Mouse (Mus musculus): ENCODE results near the gene Kctd14. TPM values are rescaled to one million over a fixed set of nuclear protein-coding genes. Genes with fewer than 3 reads are reported as not detected.
"Not testable (repeated sequence)": the region's sequence is repeated elsewhere in the genome, so short reads cannot be mapped to it uniquely, and the experiment has no call there.

Kctd14 gene
- polyA plus RNA-seq, 1 experiment from 2014 or later, result 9.9 TPM

DNA sequence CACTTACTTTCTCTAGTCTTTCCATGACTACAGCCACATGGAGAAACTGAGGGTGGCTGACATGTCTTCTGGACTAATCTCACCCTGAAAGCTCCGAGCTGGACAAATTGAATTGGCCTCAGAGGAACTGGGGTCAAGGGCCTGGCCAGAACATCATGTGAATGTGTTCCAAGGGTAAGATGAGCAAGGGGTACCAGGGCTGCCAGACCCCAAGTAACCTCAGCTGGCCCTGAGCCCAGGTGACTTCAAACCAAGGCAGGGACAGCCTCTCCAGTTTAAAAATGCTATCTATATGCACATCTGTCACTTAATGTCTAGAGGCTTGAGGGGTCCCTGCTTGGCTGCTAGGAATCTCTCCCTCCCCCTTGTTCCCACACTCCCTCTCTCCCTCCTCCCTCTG lies 30.7 kb upstream of the Kctd14 start:
- H3K36me3 ChIP-seq, result no peaks in the 10 kb centered on the region
- no peak overlapping the region for H3K27ac ChIP-seq
- H3K4me2 ChIP-seq, result no peak overlapping the region
- H3K4me1 ChIP-seq, result peaks cover 4% of the 10 kb centered on the region; the same call in 1 of the 2 replicates
- ATAC-seq, result no peak
- H3K9ac ChIP-seq, result no peak overlapping the region
- no peaks in the 10 kb centered on the region for H3K9me3 ChIP-seq (replicated peaks)
- no peak overlapping the region for H3K4me3 ChIP-seq
- no peaks in the 10 kb centered on the region for H3K27me3 ChIP-seq (replicated peaks)
- 52% methylated on average over 1 of the region's 1 CpGs for WGBS (ENCODE audit: insufficient replicate concordance)

- H3K27ac ChIP-seq, result no peak overlapping the region
- H3K4me2 ChIP-seq, result no peak overlapping the region
- peaks cover 4% of the 10 kb centered on the region; the same call in 1 of the 2 replicates for H3K4me1 ChIP-seq
- ATAC-seq, result no peak
- H3K36me3 ChIP-seq, result no peaks in the 10 kb centered on the region
- no peaks in the 10 kb centered on the region for H3K9me3 ChIP-seq (replicated peaks)
- no peak overlapping the region for H3K4me3 ChIP-seq
- H3K27me3 ChIP-seq (replicated peaks), result no peaks in the 10 kb centered on the region
- no peak overlapping the region for H3K9ac ChIP-seq
- WGBS (ENCODE audit: insufficient replicate concordance), result 76% methylated on average over 8 of the region's 8 CpGs
These were observed 30.0 kb upstream of the Kctd14 start for GRCm38 (mm10) chr7:97420958-97421651.

DNA sequence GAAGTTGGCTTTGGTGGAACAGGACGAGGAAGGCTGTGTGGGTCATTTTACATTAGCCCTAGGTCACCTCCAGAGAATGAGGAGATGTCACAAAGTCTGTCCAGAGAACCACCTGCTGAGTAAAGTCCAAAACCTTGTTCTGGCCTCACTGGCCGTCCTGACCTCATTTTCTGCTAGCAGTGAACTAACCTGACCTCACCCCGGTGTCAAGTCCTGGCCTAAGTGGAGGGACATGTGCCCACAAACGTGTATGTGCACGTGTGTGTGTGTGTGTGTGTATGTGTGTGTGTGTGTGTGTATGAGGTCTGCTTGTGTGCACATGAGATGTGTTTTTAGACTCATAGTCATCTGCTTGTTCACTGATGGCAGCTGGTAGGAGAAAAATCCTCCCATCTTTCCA lies 27.4 kb upstream of the Kctd14 start:
- no peak overlapping the region for H3K9ac ChIP-seq

DNA sequence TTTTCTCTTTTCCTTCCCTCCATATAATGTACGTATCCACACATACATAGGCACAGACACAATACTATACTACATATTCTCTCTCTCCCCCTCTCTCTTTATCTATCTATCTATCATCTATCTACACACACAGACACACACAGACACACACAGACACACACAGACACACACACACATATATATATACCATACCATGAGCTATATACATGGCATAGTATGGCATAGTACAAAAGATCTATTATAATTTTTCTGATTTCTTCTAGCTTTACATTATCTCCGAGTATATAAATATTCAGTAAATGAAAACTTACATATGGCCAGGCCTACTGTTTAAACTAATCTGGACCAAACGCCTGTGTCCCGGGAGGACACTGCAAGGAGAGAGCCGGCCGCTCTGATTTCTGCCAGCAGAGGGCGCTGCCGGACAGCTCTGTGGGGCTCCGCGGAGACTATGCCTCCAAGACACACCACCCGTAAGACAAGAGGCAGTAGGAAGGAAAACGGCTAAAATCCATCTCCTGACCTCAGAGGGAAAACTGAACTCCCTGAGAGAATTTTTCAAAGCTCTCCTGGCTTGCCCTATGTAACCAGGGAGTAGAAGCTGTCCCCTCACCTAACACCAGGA lies 26.4 kb upstream of the Kctd14 start:
- Histone ChIP-seq H3K27ac (no peak overlapping the region), H3K27me3 (replicated peaks) (no peaks in the 10 kb centered on the region), H3K4me1 (peaks cover 9% of the 10 kb centered on the region; the same call in 1 of the 2 replicates), H3K4me3 (no peak overlapping the region), H3K4me2 (no peak overlapping the region), H3K9me3 (replicated peaks) (no peaks in the 10 kb centered on the region), H3K36me3 (no peaks in the 10 kb centered on the region), H3K9ac (no peak overlapping the region)
- 7% methylated on average over 12 of the region's 12 CpGs for whole genome bisulfite sequencing (ENCODE audit: insufficient replicate concordance)
- peak; percentile 66 for ATAC-seq

More for the DNA sequence above, 27.4 kb upstream of the Kctd14 start:
- no peak for ATAC-seq
- WGBS (ENCODE audit: insufficient replicate concordance), result 34% methylated on average over 5 of the region's 5 CpGs
- Histone ChIP-seq H3K4me3 (no peak overlapping the region), H3K9me3 (replicated peaks) (no peaks in the 10 kb centered on the region), H3K36me3 (no peaks in the 10 kb centered on the region), H3K4me2 (no peak overlapping the region), H3K27me3 (replicated peaks) (no peaks in the 10 kb centered on the region), H3K4me1 (peaks cover 4% of the 10 kb centered on the region; the same call in 1 of the 2 replicates), H3K27ac (no peak overlapping the region)

GRCm38 (mm10) chr7:97426566-97426965 lies 24.6 kb upstream of the Kctd14 start:
- Histone ChIP-seq H3K9me3 (replicated peaks) (no peaks in the 10 kb centered on the region), H3K36me3 (no peaks in the 10 kb centered on the region), H3K4me1 (peaks cover 12% of the 10 kb centered on the region; the same call in 1 of the 2 replicates), H3K27ac (no peak overlapping the region), H3K9ac (no peak overlapping the region; the same call in 1 of the 2 replicates), H3K4me2 (no peak overlapping the region), H3K27me3 (replicated peaks) (no peaks in the 10 kb centered on the region), H3K4me3 (no peak overlapping the region)
- no peak for ATAC-seq
- 62% methylated on average over 6 of the region's 6 CpGs for WGBS (ENCODE audit: insufficient replicate concordance)

GRCm38 (mm10) chr7:97427296-97427695 lies 23.8 kb upstream of the Kctd14 start:
- Histone ChIP-seq H3K4me1 (peaks cover 12% of the 10 kb centered on the region; the same call in 1 of the 2 replicates), H3K4me2 (no peak overlapping the region), H3K4me3 (no peak overlapping the region), H3K36me3 (no peaks in the 10 kb centered on the region), H3K27me3 (replicated peaks) (no peaks in the 10 kb centered on the region), H3K27ac (no peak overlapping the region), H3K9ac (no peak overlapping the region), H3K9me3 (replicated peaks) (no peaks in the 10 kb centered on the region)
- no peak for ATAC-seq
- WGBS (ENCODE audit: insufficient replicate concordance), result 75% methylated on average over 6 of the region's 6 CpGs

GRCm38 (mm10) chr7:97427778-97428420 lies 23.2 kb upstream of the Kctd14 start:
- Histone ChIP-seq H3K4me2 (no peak overlapping the region), H3K36me3 (no peaks in the 10 kb centered on the region), H3K4me1 (peaks cover 12% of the 10 kb centered on the region; the same call in 1 of the 2 replicates), H3K4me3 (no peak overlapping the region), H3K27me3 (replicated peaks) (no peaks in the 10 kb centered on the region), H3K9me3 (replicated peaks) (no peaks in the 10 kb centered on the region), H3K27ac (no peak overlapping the region), H3K9ac (no peak overlapping the region)
- 63% methylated on average over 5 of the region's 5 CpGs for WGBS (ENCODE audit: insufficient replicate concordance)
- ATAC-seq, result no peak

DNA sequence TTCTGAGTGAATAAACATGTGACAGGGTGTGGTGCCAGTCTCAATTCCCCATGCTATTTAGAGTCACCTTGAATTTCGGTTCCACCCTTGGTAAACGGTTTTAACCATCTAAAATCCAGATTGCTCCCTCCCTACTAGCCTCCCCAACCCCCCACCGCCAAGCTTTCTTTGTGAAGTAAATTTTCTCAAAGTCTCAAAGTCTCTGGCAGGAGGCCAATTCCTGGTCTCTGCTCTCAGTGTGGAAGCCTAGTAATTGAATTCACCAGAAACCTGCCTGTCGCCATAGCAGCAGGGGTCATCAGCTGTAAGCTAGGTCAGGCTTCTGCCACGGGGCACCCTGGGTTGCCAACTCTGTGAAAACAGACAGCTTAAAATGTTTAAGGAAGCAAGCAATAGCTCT lies 21.4 kb upstream of the Kctd14 start:
- no peak for ATAC-seq
- peaks cover 12% of the 10 kb centered on the region; the same call in 1 of the 2 replicates for H3K4me1 ChIP-seq
- H3K9me3 ChIP-seq (replicated peaks), result no peaks in the 10 kb centered on the region
- no peak overlapping the region for H3K4me3 ChIP-seq
- WGBS (ENCODE audit: insufficient replicate concordance), result 22% methylated on average over 5 of the region's 5 CpGs
- H3K36me3 ChIP-seq, result no peaks in the 10 kb centered on the region
- no peak overlapping the region for H3K9ac ChIP-seq
- no peak overlapping the region for H3K4me2 ChIP-seq
- H3K27ac ChIP-seq, result no peak overlapping the region
- H3K27me3 ChIP-seq (replicated peaks), result no peaks in the 10 kb centered on the region

DNA sequence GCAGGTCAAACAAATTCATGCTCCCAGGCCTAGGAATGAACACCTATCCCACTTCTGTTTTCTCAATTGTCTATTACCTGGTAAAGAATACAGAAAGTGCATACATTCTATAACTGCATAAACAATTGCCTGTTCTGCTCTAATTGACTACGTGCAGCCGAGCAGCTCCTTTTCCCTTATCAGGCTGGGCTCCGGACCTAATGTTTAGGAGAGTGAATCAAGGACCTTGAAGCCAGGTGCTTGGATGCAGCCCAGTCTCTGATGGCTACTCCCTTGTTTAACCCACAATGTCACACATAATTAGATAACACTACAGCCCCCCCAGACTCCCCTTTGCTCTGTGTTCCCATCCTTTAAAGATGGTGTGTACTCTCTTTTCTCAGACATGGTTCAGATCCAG lies 17.6 kb upstream of the Kctd14 start:
- H3K4me3 ChIP-seq; H3K27me3 ChIP-seq (replicated peaks); H3K4me2 ChIP-seq; H3K27ac ChIP-seq; H3K9ac ChIP-seq; H3K36me3 ChIP-seq; H3K9me3 ChIP-seq (replicated peaks); H3K4me1 ChIP-seq; ATAC-seq: not testable (repeated sequence)
- WGBS (ENCODE audit: insufficient replicate concordance), result 62% methylated on average over 3 of the region's 3 CpGs

GRCm38 (mm10) chr7:97434517-97434916 lies 16.6 kb upstream of the Kctd14 start:
- WGBS (ENCODE audit: insufficient replicate concordance), result 64% methylated on average over 10 of the region's 10 CpGs
- no peak overlapping the region for H3K9ac ChIP-seq
- no peak for ATAC-seq

DNA sequence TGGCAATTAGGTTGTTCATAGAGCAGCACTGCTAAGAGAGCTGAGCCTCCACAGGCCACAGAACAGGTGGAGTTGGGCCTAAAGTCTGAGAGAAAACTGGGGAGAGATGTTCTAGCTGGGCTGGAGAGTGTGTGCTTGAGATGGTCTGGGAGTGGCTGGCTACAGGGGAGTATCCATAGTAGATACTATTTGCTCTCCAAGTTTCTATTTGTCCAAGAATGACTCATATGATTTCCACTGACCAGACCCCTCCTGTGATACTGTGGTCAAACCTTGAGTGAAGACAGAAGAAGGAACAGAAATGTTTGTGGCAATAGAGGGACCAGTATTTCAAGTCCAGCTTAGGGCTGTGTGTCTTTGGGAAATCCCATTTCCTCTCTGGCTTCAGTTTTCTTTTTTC lies 12.1 kb upstream of the Kctd14 start:
- ATAC-seq, result no peak
- H3K9ac ChIP-seq, result no peak overlapping the region
- H3K9me3 ChIP-seq (replicated peaks), result peaks cover 12% of the 10 kb centered on the region
- no peaks in the 10 kb centered on the region for H3K27me3 ChIP-seq (replicated peaks)
- no peak overlapping the region for H3K27ac ChIP-seq
- H3K36me3 ChIP-seq, result no peaks in the 10 kb centered on the region
- no peak overlapping the region for H3K4me2 ChIP-seq
- H3K4me3 ChIP-seq, result no peak overlapping the region
- H3K4me1 ChIP-seq, result no peaks in the 10 kb centered on the region

More at GRCm38 (mm10) chr7:97434517-97434916, 16.6 kb upstream of the Kctd14 start:
- H3K27ac ChIP-seq, result no peak overlapping the region
- H3K4me1 ChIP-seq, result 0 out of 2 replicates have a peak, but pooled peaks cover 4% of the 10 kb centered on the region
- no peaks in the 10 kb centered on the region for H3K27me3 ChIP-seq (replicated peaks)
- no peaks in the 10 kb centered on the region for H3K36me3 ChIP-seq
- H3K9me3 ChIP-seq (replicated peaks), result no peaks in the 10 kb centered on the region
- no peak overlapping the region for H3K4me2 ChIP-seq
- H3K4me3 ChIP-seq, result no peak overlapping the region
